Mouse (Mus musculus) adrenal gland, adult 18-20 months (tissue): ENCODE results near the gene Vstm4. TPM values are rescaled to one million over a fixed set of nuclear protein-coding genes. Genes with fewer than 3 reads are reported as not detected.

Experiments
- DNase-seq, 2 experiments: peaks; one replicate each; pipeline ENCODE4 v3.0.0; 2021 to 2022; ENCODE audit warnings: low spot score in 2 of 2
- total RNA-seq, 2 experiments: library from RNA; stranded (reverse); gene quantifications; 1 replicate in 1 of 2; 2 replicates in 1 of 2; pipeline ENCODE4 v1.2.3; 2021

Vstm4 gene
- total RNA-seq, 2 experiments from 2014 or later, result 9.7 to 12.9 TPM

- DNase-seq, result no peak
These were observed 2.5 kb downstream of the Vstm4 start for GRCm38 (mm10) chr14:32858941-32859510.

GRCm38 (mm10) chr14:32859831-32860569, 3.4 kb downstream of the Vstm4 start:
- no peak for DNase-seq

- DNase-seq, result no peak
These were observed 4.6 kb downstream of the Vstm4 start for GRCm38 (mm10) chr14:32861149-32861581.

- no peak for DNase-seq
These were observed 5.1 kb downstream of the Vstm4 start for GRCm38 (mm10) chr14:32861656-32862055.

GRCm38 (mm10) chr14:32865331-32865730, 8.8 kb downstream of the Vstm4 start:
- no peak for DNase-seq

GRCm38 (mm10) chr14:32871963-32872362, 15.4 kb downstream of the Vstm4 start:
- no peak for DNase-seq

- no peak for DNase-seq
These were observed 21.0 kb downstream of the Vstm4 start for GRCm38 (mm10) chr14:32877549-32877948.

GRCm38 (mm10) chr14:32880332-32880731, 23.8 kb downstream of the Vstm4 start:
- DNase-seq, result no peak

GRCm38 (mm10) chr14:32881693-32882092, 25.1 kb downstream of the Vstm4 start:
- peak in 1 of 2 experiments; percentile 24 for DNase-seq

- DNase-seq, result peak in 1 of 2 experiments; percentile 30
These were observed 32.5 kb downstream of the Vstm4 start for GRCm38 (mm10) chr14:32888876-32889674.

GRCm38 (mm10) chr14:32894341-32894853, 37.8 kb downstream of the Vstm4 start:
- DNase-seq, result peak in 1 of 2 experiments; percentile 29

GRCm38 (mm10) chr14:32894878-32895277, 38.3 kb downstream of the Vstm4 start:
- DNase-seq, result no peak

- peak in 1 of 2 experiments; percentile 37 for DNase-seq
These were observed 40.3 kb downstream of the Vstm4 start for GRCm38 (mm10) chr14:32896896-32897295.

- DNase-seq, result no peak
These were observed 46.6 kb downstream of the Vstm4 start for GRCm38 (mm10) chr14:32903203-32903602.

- DNase-seq, result no peak
These were observed 50.0 kb downstream of the Vstm4 start for GRCm38 (mm10) chr14:32906545-32906944.

GRCm38 (mm10) chr14:32909112-32909511, 52.6 kb downstream of the Vstm4 start:
- DNase-seq, result no peak

GRCm38 (mm10) chr14:32911187-32911586, 54.6 kb downstream of the Vstm4 start:
- DNase-seq, result no peak

- DNase-seq, result no peak
These were observed 58.8 kb downstream of the Vstm4 start for GRCm38 (mm10) chr14:32915360-32915759.

- DNase-seq, result no peak
These were observed 61.4 kb downstream of the Vstm4 start for GRCm38 (mm10) chr14:32917919-32918318.

- DNase-seq, result no peak
These were observed 67.3 kb downstream of the Vstm4 start for GRCm38 (mm10) chr14:32923871-32924270.

GRCm38 (mm10) chr14:32931709-32932108, 75.2 kb downstream of the Vstm4 start:
- DNase-seq, result no peak

GRCm38 (mm10) chr14:32932220-32932619, 75.7 kb downstream of the Vstm4 start:
- no peak for DNase-seq
